Mouse (Mus musculus): ENCODE results near the gene Myo5a. TPM values are rescaled to one million over a fixed set of nuclear protein-coding genes. Genes with fewer than 3 reads are reported as not detected.

Gene Myo5a
- polyA plus RNA-seq, 1 experiment from 2014 or later: 20.6 TPM

DNA sequence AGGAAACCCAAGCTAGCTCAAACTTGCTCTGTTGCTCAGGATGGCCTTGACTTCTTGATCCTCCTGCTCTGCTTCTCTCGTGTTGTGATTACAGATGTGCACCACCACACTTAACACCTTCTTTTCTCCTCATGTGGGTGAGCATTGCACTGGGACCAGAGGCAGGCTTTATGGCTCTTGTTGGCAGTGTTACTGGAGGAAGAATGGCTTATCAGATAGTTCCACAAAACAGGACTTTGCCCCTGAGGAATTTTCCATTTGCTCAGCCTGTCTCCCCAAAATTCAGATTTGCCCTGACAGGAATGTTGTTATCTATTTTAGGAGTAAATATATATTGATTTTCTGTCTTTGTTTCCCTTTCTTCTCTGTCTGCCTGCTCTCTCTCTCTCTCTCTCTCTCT, 36.1 kb upstream of the Myo5a start:
- H3K9ac ChIP-seq: no peak overlapping the region
- H3K4me1 ChIP-seq (ENCODE audit: insufficient read depth): no peaks in the 10 kb centered on the region
- ATAC-seq (ENCODE audit: insufficient read depth): no peak
- no peak for TF ChIP-seq CTCF (IDR thresholded peaks at IDR 0.05; ENCODE audit: low read depth)
- 33% methylated on average over 1 of the region's 1 CpGs for WGBS
- no peak overlapping the region for H3K4me2 ChIP-seq
- no peak for DNase-seq
- no peaks in the 10 kb centered on the region for H3K9me3 ChIP-seq (ENCODE audit: low read depth, low read length)
- H3K27ac ChIP-seq (ENCODE audit: low read depth): no peak overlapping the region
- H3K36me3 ChIP-seq (ENCODE audit: insufficient read depth): no peaks in the 10 kb centered on the region
- H3K4me3 ChIP-seq (ENCODE audit: low read depth, low read length): no peak overlapping the region
- H3K27me3 ChIP-seq (ENCODE audit: insufficient read depth, low read length): no peaks in the 10 kb centered on the region

DNA sequence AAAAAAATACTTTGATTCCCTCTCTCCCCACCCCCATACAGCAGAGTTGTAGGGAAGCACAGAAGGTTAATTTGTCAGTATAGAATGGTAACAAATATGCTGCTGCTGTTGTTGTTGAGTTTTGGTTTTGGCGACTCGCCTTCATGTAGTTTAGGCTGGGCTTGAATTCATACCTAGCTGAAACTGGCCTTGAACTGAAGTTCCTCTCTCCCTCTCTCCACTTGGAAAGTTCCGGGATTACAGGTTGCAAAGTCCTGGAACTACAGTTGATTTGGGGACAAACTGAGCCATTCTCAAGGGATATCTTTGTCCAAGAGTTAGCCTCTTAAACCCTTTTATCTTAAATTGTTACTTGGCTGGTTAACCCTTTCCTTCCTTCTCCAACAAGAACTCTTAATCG, 34.9 kb upstream of the Myo5a start:
- 65% methylated on average over 4 of the region's 4 CpGs for WGBS
- H3K4me2 ChIP-seq: no peak overlapping the region
- H3K9ac ChIP-seq: no peak overlapping the region
- TF ChIP-seq CTCF (IDR thresholded peaks at IDR 0.05; ENCODE audit: low read depth): no peak
- no peaks in the 10 kb centered on the region for H3K36me3 ChIP-seq (ENCODE audit: insufficient read depth)
- ATAC-seq (ENCODE audit: insufficient read depth) (no peak), DNase-seq (no peak)
- H3K4me3 ChIP-seq (ENCODE audit: low read depth, low read length): no peak overlapping the region
- no peaks in the 10 kb centered on the region for H3K27me3 ChIP-seq (ENCODE audit: insufficient read depth, low read length)
- no peaks in the 10 kb centered on the region for H3K9me3 ChIP-seq (ENCODE audit: low read depth, low read length)
- no peaks in the 10 kb centered on the region for H3K4me1 ChIP-seq (ENCODE audit: insufficient read depth)
- no peak overlapping the region for H3K27ac ChIP-seq (ENCODE audit: low read depth)

DNA sequence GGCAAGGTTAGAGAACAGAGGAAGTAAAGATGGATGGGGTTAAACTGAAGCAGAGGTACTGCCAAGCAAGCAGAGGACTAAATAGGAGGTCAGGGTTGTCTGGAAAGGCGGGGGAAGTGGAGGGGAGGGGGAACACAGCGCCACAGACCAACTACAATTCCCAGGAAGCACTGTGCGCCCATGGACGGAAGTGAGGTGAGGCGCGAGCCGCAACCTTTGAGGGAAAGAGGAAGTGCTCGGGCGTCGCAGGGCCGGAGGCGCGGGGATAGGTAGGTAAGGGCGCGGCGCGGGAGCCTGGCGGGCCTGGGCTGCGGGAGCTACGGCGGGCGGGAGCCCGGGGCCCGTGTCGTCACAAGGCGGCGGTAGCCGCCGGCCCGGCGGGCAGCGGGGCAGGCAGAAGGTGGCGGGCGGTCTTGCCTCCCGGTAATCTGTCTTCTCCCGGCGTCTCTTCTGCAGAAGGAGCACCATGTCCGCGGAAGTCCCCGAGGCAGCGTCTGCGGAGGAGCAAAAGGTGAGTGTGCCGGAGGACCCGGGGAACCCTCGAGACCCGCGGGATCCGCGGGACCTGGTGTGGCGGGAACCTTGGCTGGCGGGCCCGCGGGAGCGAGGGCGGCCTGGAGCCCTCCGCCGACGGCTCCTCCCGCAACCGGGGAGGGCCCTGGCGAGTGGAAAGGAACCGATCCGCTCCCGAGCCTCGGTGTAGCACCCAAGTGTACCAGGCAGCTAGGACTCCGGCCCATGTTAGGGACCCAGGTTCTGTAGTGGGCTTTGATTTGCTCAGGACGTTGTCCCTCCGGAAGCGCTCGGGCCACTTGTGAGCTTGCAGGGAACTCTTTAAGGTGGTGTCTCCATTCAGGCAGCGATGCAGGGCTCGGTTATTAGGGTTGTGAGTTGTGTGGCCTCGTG, 33.1 kb upstream of the Myo5a start, which contains the start of gene Arpp19:
Gene Arpp19, plus strand, starts transcription at position 164 of the 906 bp plus-strand sequence.
- Histone ChIP-seq H3K36me3 (ENCODE audit: insufficient read depth) (no peaks in the 10 kb centered on the region), H3K4me3 (ENCODE audit: low read depth, low read length) (peak within 1 kb of the TSS; percentile 94), H3K4me1 (ENCODE audit: insufficient read depth) (no peaks in the 10 kb centered on the region), H3K9me3 (ENCODE audit: low read depth, low read length) (no peaks in the 10 kb centered on the region), H3K9ac (peak within 1 kb of the TSS; percentile 95), H3K27me3 (ENCODE audit: insufficient read depth, low read length) (no peaks in the 10 kb centered on the region), H3K27ac (ENCODE audit: low read depth) (peak within 1 kb of the TSS; percentile 69; the same call in 1 of the 2 replicates), H3K4me2 (peak within 1 kb of the TSS; percentile 76)
- ATAC-seq (ENCODE audit: insufficient read depth) (peak; percentile 97), DNase-seq (peak; percentile 91)
- WGBS: under 1% methylated on average over 72 of the region's 73 CpGs
- no peak for TF ChIP-seq CTCF (IDR thresholded peaks at IDR 0.05; ENCODE audit: low read depth)

DNA sequence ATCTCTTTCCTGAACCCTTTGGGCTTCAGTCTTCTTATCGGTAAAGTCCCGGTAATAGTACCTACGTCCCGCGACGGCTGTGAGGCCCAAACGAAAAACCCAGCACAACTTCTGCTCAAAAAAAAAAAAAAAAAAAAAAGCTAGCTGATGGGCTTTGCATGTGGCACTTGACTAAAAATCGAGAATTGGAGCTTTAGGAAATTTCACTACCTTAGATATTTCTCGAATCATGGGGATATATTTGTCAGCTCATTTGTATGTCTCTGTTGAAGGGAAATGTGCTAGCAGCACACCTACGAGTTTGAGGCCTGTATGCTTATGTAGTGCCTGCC, 32.5 kb upstream of the Myo5a start:
- no peak for TF ChIP-seq CTCF (IDR thresholded peaks at IDR 0.05; ENCODE audit: low read depth)
- Histone ChIP-seq H3K4me2 (peak overlapping the region; percentile 76), H3K4me1 (ENCODE audit: insufficient read depth) (no peaks in the 10 kb centered on the region), H3K27ac (ENCODE audit: low read depth) (no peak overlapping the region), H3K9ac (peak overlapping the region; percentile 95), H3K27me3 (ENCODE audit: insufficient read depth, low read length) (no peaks in the 10 kb centered on the region), H3K36me3 (ENCODE audit: insufficient read depth) (0 out of 2 replicates have a peak, but pooled peaks cover 6% of the 10 kb centered on the region), H3K4me3 (ENCODE audit: low read depth, low read length) (peak overlapping the region; percentile 94), H3K9me3 (ENCODE audit: low read depth, low read length) (no peaks in the 10 kb centered on the region)
- no peak for DNase-seq
- no peak for ATAC-seq (ENCODE audit: insufficient read depth)
- WGBS: under 1% methylated on average over 10 of the region's 10 CpGs

DNA sequence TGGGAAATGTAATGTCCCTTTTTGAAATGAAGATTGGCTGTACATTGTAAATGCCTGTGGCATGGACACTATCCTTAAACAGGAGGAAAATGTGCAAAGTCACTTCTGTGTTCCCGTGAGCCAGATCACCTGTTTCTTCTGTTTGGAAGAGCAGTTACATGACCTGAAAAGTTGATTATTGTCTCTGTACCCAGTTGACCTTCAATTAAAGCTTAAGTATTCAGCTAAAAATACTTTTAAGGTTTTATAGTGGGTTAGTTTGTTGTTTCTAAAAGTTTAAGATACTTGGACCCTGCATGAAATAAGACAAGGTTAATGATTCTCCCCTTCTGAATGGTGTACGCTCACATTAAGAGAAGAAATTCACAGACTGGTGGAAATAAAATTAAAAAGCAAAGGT, 30.2 kb upstream of the Myo5a start:
- Histone ChIP-seq H3K4me3 (ENCODE audit: low read depth, low read length) (no peak overlapping the region), H3K9ac (no peak overlapping the region), H3K9me3 (ENCODE audit: low read depth, low read length) (no peaks in the 10 kb centered on the region), H3K27ac (ENCODE audit: low read depth) (no peak overlapping the region), H3K4me2 (no peak overlapping the region), H3K4me1 (ENCODE audit: insufficient read depth) (no peaks in the 10 kb centered on the region), H3K36me3 (ENCODE audit: insufficient read depth) (0 out of 2 replicates have a peak, but pooled peaks cover 7% of the 10 kb centered on the region), H3K27me3 (ENCODE audit: insufficient read depth, low read length) (no peaks in the 10 kb centered on the region)
- 93% methylated on average over 2 of the region's 2 CpGs for WGBS
- ATAC-seq (ENCODE audit: insufficient read depth): no peak
- TF ChIP-seq CTCF (IDR thresholded peaks at IDR 0.05; ENCODE audit: low read depth): no peak
- no peak for DNase-seq

DNA sequence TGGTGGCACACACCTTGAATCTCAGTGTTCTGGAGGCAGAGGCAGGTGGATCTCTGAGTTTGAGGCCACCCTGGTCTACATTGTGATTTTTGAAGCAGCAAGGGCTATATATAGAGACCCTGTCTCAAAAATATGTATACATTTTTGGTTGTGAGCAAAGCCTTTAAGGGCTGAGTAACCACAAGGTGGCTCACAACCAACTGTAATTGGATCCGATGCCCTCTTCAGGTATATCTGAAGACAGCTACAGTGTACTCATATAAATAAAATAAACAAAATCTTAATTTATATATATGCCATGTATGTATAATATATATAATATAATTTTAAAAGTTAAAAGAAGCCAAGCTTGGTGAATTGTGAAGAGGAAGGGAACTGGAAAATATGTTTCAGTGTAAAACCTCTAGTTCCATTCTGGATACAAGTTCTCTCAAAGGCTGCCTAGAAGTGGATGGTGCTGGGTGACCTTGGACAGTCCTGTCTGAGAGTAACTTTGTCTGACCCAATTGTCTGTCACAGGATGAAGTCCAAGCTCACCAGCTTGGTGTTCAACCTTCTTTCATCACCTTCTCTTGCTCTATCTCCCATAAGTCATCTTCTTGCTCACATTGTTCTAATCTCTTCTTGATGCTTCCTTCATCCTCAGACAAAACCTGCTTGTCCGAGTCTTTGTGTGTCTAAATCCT, 28.8 kb upstream of the Myo5a start:
- no peak for TF ChIP-seq CTCF (IDR thresholded peaks at IDR 0.05; ENCODE audit: low read depth)
- Histone ChIP-seq H3K9me3 (ENCODE audit: low read depth, low read length) (no peaks in the 10 kb centered on the region), H3K4me2 (no peak overlapping the region), H3K27me3 (ENCODE audit: insufficient read depth, low read length) (no peaks in the 10 kb centered on the region), H3K27ac (ENCODE audit: low read depth) (no peak overlapping the region), H3K36me3 (ENCODE audit: insufficient read depth) (peaks cover 17% of the 10 kb centered on the region; the same call in 1 of the 2 replicates), H3K9ac (no peak overlapping the region), H3K4me1 (ENCODE audit: insufficient read depth) (no peaks in the 10 kb centered on the region), H3K4me3 (ENCODE audit: low read depth, low read length) (no peak overlapping the region)
- ATAC-seq (ENCODE audit: insufficient read depth) (no peak), DNase-seq (no peak)
- 71% methylated on average over 2 of the region's 2 CpGs for WGBS

DNA sequence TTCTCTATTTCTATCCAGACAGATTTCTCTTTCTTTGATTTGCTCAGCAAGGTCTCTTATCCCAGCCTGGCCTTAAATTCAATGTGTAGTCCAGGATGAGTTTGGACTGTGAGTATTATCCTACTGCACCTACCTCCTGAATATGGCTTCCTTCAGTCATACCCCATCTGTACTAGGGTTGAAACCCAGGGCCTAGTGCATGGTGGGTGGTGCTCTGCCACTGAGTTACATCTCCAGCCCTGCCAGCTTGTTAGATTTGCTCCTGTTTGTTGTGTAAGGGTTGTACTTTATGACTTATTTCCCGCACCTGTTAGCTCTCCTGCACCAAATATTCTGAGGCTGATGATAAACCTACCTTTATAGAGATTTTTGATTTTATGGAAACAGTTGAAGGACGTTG, 27.6 kb upstream of the Myo5a start:
- Histone ChIP-seq H3K4me1 (ENCODE audit: insufficient read depth) (no peaks in the 10 kb centered on the region), H3K27me3 (ENCODE audit: insufficient read depth, low read length) (no peaks in the 10 kb centered on the region), H3K36me3 (ENCODE audit: insufficient read depth) (peaks cover 21% of the 10 kb centered on the region; the same call in 1 of the 2 replicates), H3K9ac (no peak overlapping the region), H3K4me3 (ENCODE audit: low read depth, low read length) (no peak overlapping the region), H3K27ac (ENCODE audit: low read depth) (no peak overlapping the region), H3K4me2 (no peak overlapping the region), H3K9me3 (ENCODE audit: low read depth, low read length) (no peaks in the 10 kb centered on the region)
- ATAC-seq (ENCODE audit: insufficient read depth) (no peak), DNase-seq (no peak)
- no peak for TF ChIP-seq CTCF (IDR thresholded peaks at IDR 0.05; ENCODE audit: low read depth)
- 91% methylated on average over 2 of the region's 2 CpGs for WGBS

All from lung, embryonic 14.5 days (tissue).